Mouse (Mus musculus): ENCODE results near the gene Gm20388. TPM values are rescaled to one million over a fixed set of nuclear protein-coding genes. Genes with fewer than 3 reads are reported as not detected.

Gm20388 gene
- polyA plus RNA-seq, 1 experiment from 2014 or later, result 5.5 TPM

- no peak overlapping the region for H3K4me3 ChIP-seq
- no peaks in the 10 kb centered on the region for H3K36me3 ChIP-seq (replicated peaks)
- H3K27ac ChIP-seq, result peak overlapping the region; percentile 13; the same call in 1 of the 2 replicates
- WGBS, result 57% methylated on average over 3 of the region's 3 CpGs
- no peaks in the 10 kb centered on the region for H3K9me3 ChIP-seq
- peaks cover 15% of the 10 kb centered on the region; the same call in 1 of the 2 replicates for H3K27me3 ChIP-seq (ENCODE audit: poor library complexity, severe bottlenecking)
- H3K4me1 ChIP-seq, result peaks cover 27% of the 10 kb centered on the region
- no peak for DNase-seq (ENCODE audit: extremely low spot score, low spot score)
Observed at GRCm38 (mm10) chr8:121200979-121201378, 1290.3 kb downstream of the Gm20388 start.

GRCm38 (mm10) chr8:121201651-121202050 is 1291.0 kb downstream of the Gm20388 start:
- no peak for DNase-seq (ENCODE audit: extremely low spot score, low spot score)
- 83% methylated on average over 7 of the region's 7 CpGs for WGBS
- H3K4me1 ChIP-seq, result peaks cover 27% of the 10 kb centered on the region

GRCm38 (mm10) chr8:121203612-121204376 is 1293.2 kb downstream of the Gm20388 start:
- peaks cover 27% of the 10 kb centered on the region for H3K4me1 ChIP-seq
- DNase-seq (ENCODE audit: extremely low spot score, low spot score), result no peak
- peak overlapping the region; percentile 51 for H3K27ac ChIP-seq
- 72% methylated on average over 19 of the region's 19 CpGs for WGBS
- no peak overlapping the region for H3K4me3 ChIP-seq
- no peaks in the 10 kb centered on the region for H3K9me3 ChIP-seq
- H3K27me3 ChIP-seq (ENCODE audit: poor library complexity, severe bottlenecking), result 0 out of 2 replicates have a peak, but pooled peaks cover 10% of the 10 kb centered on the region
- H3K36me3 ChIP-seq (replicated peaks), result no peaks in the 10 kb centered on the region

More at GRCm38 (mm10) chr8:121201651-121202050, 1291.0 kb downstream of the Gm20388 start:
- no peaks in the 10 kb centered on the region for H3K9me3 ChIP-seq
- H3K27ac ChIP-seq, result no peak overlapping the region
- no peaks in the 10 kb centered on the region for H3K36me3 ChIP-seq (replicated peaks)
- no peak overlapping the region for H3K4me3 ChIP-seq
- peaks cover 15% of the 10 kb centered on the region; the same call in 1 of the 2 replicates for H3K27me3 ChIP-seq (ENCODE audit: poor library complexity, severe bottlenecking)

GRCm38 (mm10) chr8:121207171-121207570 is 1296.5 kb downstream of the Gm20388 start:
- Histone ChIP-seq H3K4me3 (no peak overlapping the region), H3K27me3 (ENCODE audit: poor library complexity, severe bottlenecking) (0 out of 2 replicates have a peak, but pooled peaks cover 4% of the 10 kb centered on the region), H3K36me3 (replicated peaks) (no peaks in the 10 kb centered on the region), H3K4me1 (peaks cover 21% of the 10 kb centered on the region), H3K9me3 (no peaks in the 10 kb centered on the region), H3K27ac (no peak overlapping the region)
- WGBS, result 85% methylated on average over 2 of the region's 2 CpGs
- no peak for DNase-seq (ENCODE audit: extremely low spot score, low spot score)

DNA sequence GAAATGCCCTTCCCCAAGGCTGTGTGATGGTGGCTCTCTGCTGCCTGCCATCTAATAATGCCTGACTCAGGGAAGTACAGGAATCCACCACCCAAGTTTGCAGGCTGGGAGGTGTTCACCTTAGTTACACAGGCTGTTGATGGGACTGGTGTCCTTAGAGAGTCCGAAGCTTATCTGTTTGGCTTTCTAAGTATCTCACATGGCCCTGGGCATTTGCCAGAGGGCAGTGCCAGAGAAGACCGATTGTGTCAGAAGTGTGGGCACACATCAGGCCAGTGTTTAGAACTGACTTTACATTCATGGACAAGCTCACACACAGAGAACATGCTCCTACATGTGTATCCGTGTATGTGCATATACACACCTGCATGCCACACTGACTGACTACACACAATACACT is 1300.0 kb downstream of the Gm20388 start:
- Histone ChIP-seq H3K4me3 (no peak overlapping the region), H3K27me3 (ENCODE audit: poor library complexity, severe bottlenecking) (no peaks in the 10 kb centered on the region), H3K4me1 (peaks cover 16% of the 10 kb centered on the region), H3K9me3 (peaks cover 4% of the 10 kb centered on the region; the same call in 1 of the 2 replicates), H3K36me3 (replicated peaks) (no peaks in the 10 kb centered on the region), H3K27ac (no peak overlapping the region)
- 94% methylated on average over 3 of the region's 3 CpGs for WGBS
- no peak for DNase-seq (ENCODE audit: extremely low spot score, low spot score)

DNA sequence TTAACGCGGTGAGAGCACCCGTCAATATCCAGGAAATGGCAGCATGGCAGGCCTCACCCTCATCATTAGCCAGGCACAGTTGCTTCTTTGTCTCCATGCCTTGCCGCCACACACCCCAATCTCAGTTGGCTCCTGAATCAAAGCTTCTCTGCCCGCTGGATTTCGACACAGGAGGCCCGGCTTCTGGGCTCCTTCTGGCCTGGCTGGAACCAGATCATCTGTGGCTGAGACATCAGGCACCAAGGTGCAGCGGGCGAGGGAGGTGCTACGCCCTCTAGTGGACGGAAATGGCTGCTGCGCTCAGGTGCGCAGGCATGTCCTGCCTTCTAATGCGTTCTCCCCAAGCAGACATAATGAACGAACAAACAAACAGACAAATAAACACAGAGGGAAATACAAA is 1302.6 kb downstream of the Gm20388 start:
- no peaks in the 10 kb centered on the region for H3K27me3 ChIP-seq (ENCODE audit: poor library complexity, severe bottlenecking)
- H3K9me3 ChIP-seq, result peaks cover 5% of the 10 kb centered on the region
- H3K27ac ChIP-seq, result no peak overlapping the region
- H3K4me3 ChIP-seq, result no peak overlapping the region
- 58% methylated on average over 15 of the region's 15 CpGs for WGBS
- no peak for DNase-seq (ENCODE audit: extremely low spot score, low spot score)
- H3K4me1 ChIP-seq, result peaks cover 16% of the 10 kb centered on the region
- H3K36me3 ChIP-seq (replicated peaks), result no peaks in the 10 kb centered on the region

DNA sequence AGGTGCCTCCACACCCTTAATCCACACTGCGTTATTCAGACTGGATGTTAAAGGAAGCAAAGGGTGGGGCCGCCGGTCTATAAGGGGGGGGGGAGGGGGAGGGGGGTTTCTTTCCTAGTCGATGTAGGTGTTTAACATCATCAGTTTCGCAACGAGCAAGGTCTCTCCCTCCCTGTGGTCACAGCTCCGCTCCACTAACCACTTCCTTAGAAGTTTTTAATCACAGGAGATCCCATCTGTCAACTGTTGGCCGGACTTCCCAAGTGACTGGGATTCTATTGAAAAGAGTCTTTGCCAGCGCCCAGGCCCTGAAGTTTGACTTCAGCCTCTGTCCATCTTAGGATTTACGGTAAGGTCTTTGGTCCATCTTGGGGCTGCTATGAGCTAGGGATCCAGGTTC is 1303.0 kb downstream of the Gm20388 start:
- 65% methylated on average over 10 of the region's 10 CpGs for WGBS
- H3K4me3 ChIP-seq, result no peak overlapping the region

GRCm38 (mm10) chr8:121214975-121215374 is 1304.3 kb downstream of the Gm20388 start:
- H3K4me1 ChIP-seq, result peaks cover 16% of the 10 kb centered on the region
- no peak overlapping the region for H3K4me3 ChIP-seq
- no peak overlapping the region for H3K27ac ChIP-seq
- H3K9me3 ChIP-seq, result peaks cover 8% of the 10 kb centered on the region
- H3K27me3 ChIP-seq (ENCODE audit: poor library complexity, severe bottlenecking), result no peaks in the 10 kb centered on the region
- DNase-seq (ENCODE audit: extremely low spot score, low spot score), result no peak
- 81% methylated on average over 10 of the region's 10 CpGs for WGBS
- H3K36me3 ChIP-seq (replicated peaks), result no peaks in the 10 kb centered on the region

More for the DNA sequence above, 1303.0 kb downstream of the Gm20388 start:
- Histone ChIP-seq H3K27me3 (ENCODE audit: poor library complexity, severe bottlenecking) (no peaks in the 10 kb centered on the region), H3K9me3 (peaks cover 8% of the 10 kb centered on the region), H3K36me3 (replicated peaks) (no peaks in the 10 kb centered on the region), H3K4me1 (peaks cover 14% of the 10 kb centered on the region), H3K27ac (no peak overlapping the region)
- no peak for DNase-seq (ENCODE audit: extremely low spot score, low spot score)

DNA sequence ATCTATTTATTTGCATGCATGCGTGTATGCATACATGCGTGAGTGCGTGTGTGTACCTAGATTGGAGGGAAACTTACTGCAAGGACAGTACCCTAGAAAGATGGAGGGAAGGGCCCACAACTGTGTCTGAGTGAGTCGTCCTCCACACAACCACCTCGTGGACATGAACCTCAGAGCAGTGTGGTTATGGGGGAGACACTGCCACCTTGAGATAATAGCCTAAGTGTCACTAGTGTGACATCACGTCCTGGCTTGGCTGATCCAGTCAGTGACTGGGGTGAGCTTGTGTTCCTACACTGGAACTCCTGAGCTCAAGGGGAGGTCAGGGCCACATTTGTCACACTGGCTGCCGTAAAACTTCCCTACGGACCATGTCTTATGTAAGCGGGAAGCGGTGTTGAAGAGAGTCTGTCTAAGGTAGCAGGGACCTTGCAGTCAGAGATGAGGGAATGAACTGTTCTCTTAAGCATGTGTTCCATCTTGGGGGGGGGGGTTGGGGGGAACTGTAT is 1305.9 kb downstream of the Gm20388 start:
- H3K4me1 ChIP-seq, result peaks cover 24% of the 10 kb centered on the region
- H3K27ac ChIP-seq, result no peak overlapping the region
- no peaks in the 10 kb centered on the region for H3K36me3 ChIP-seq (replicated peaks)
- H3K4me3 ChIP-seq, result no peak overlapping the region
- H3K9me3 ChIP-seq, result peaks cover 8% of the 10 kb centered on the region
- peaks cover 3% of the 10 kb centered on the region for H3K27me3 ChIP-seq (ENCODE audit: poor library complexity, severe bottlenecking)
- DNase-seq (ENCODE audit: extremely low spot score, low spot score), result no peak
- WGBS, result 90% methylated on average over 10 of the region's 10 CpGs

GRCm38 (mm10) chr8:121218486-121218885 is 1307.8 kb downstream of the Gm20388 start:
- Histone ChIP-seq H3K27me3 (ENCODE audit: poor library complexity, severe bottlenecking) (peaks cover 22% of the 10 kb centered on the region), H3K36me3 (replicated peaks) (no peaks in the 10 kb centered on the region), H3K27ac (no peak overlapping the region), H3K4me3 (no peak overlapping the region), H3K4me1 (peaks cover 31% of the 10 kb centered on the region), H3K9me3 (peaks cover 8% of the 10 kb centered on the region)
- no peak for DNase-seq (ENCODE audit: extremely low spot score, low spot score)
- 90% methylated on average over 3 of the region's 3 CpGs for WGBS

DNA sequence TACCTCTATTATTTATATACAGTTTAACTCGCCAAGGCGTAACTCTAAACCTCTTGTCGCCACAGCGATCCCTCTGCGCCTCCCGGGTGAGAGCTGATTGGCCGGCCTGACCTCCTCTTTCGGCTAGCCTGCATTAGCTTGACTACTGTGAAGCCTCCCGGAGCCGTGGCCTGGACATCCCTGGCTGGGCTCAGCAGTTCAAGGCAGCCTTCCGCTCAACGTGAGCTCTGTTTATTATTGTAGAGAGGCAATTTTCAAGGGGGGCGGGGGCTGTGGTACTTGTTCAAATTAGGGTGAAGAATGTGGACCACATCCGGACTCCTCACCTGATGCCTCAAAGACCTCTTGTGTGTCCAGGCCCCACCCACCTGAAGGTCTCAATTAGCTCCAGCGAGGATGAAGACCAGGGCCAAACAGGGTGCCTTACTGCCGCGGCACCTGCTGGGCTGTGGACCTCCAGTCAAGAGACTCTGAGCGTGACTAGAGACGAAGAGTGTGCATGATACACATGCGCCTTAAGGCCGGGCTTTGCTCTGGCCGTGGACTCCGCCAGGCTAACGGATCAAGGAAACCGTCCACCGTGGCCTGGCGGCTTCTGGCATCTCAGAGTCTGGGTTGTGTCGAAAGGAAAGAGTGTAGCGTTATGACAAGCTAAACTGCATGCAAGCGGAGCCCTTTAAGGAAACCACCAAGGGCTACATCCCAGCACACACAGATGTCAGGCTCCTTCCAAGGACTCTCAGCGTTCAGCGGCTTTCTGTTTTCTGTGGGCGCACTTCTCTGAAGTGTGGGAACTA is 1309.7 kb downstream of the Gm20388 start:
- H3K9me3 ChIP-seq, result peaks cover 4% of the 10 kb centered on the region; the same call in 1 of the 2 replicates
- H3K27me3 ChIP-seq (ENCODE audit: poor library complexity, severe bottlenecking), result peaks cover 29% of the 10 kb centered on the region
- 42% methylated on average over 33 of the region's 33 CpGs for WGBS
- no peaks in the 10 kb centered on the region for H3K36me3 ChIP-seq (replicated peaks)
- H3K4me3 ChIP-seq, result no peak overlapping the region
- peak; percentile 46 for DNase-seq (ENCODE audit: extremely low spot score, low spot score)
- H3K27ac ChIP-seq, result peak overlapping the region; percentile 4; the same call in 1 of the 2 replicates
- peaks cover 36% of the 10 kb centered on the region for H3K4me1 ChIP-seq

- DNase-seq (ENCODE audit: extremely low spot score, low spot score), result no peak
- peaks cover 39% of the 10 kb centered on the region for H3K27me3 ChIP-seq (ENCODE audit: poor library complexity, severe bottlenecking)
- H3K4me1 ChIP-seq, result peaks cover 31% of the 10 kb centered on the region
- 80% methylated on average over 8 of the region's 8 CpGs for WGBS
- no peak overlapping the region for H3K27ac ChIP-seq
- no peaks in the 10 kb centered on the region for H3K36me3 ChIP-seq (replicated peaks)
- no peak overlapping the region for H3K4me3 ChIP-seq
- no peaks in the 10 kb centered on the region for H3K9me3 ChIP-seq
Observed at GRCm38 (mm10) chr8:121224709-121225108, 1314.1 kb downstream of the Gm20388 start.
